Mouse (Mus musculus): ENCODE results near the gene Ssh2.
A peak's percentile ranks its signal among the peaks of the same experiment; 100 is the strongest.
"Not testable (repeated sequence)": the region's sequence is repeated elsewhere in the genome, so short reads cannot be mapped to it uniquely, and the experiment has no call there.

The Ssh2 gene

GRCm38 (mm10) chr11:77349698-77350097 lies 133.6 kb downstream of the Ssh2 start:
- DNase-seq: no peak

GRCm38 (mm10) chr11:77355055-77355454 lies 139.0 kb downstream of the Ssh2 start:
- no peak for DNase-seq

- no peak for DNase-seq
These were observed 141.8 kb downstream of the Ssh2 start for GRCm38 (mm10) chr11:77357839-77358238.

- no peak for DNase-seq
These were observed 147.4 kb downstream of the Ssh2 start for GRCm38 (mm10) chr11:77363476-77363875.

- no peak for DNase-seq
These were observed 148.3 kb downstream of the Ssh2 start for GRCm38 (mm10) chr11:77364376-77364775.

GRCm38 (mm10) chr11:77365706-77366386 lies 149.8 kb downstream of the Ssh2 start:
- no peak for DNase-seq

- no peak for DNase-seq
These were observed 151.6 kb downstream of the Ssh2 start for GRCm38 (mm10) chr11:77367541-77368270.

GRCm38 (mm10) chr11:77369188-77369840 lies 153.2 kb downstream of the Ssh2 start:
- no peak for DNase-seq

- DNase-seq: no peak
These were observed 153.7 kb downstream of the Ssh2 start for GRCm38 (mm10) chr11:77369841-77370191.

- DNase-seq: no peak
These were observed 155.0 kb downstream of the Ssh2 start for GRCm38 (mm10) chr11:77371088-77371487.

GRCm38 (mm10) chr11:77371696-77372095 lies 155.6 kb downstream of the Ssh2 start:
- DNase-seq: no peak

- peak; percentile 17 to 58 for DNase-seq
These were observed 156.3 kb downstream of the Ssh2 start for GRCm38 (mm10) chr11:77372196-77372904.

- DNase-seq: no peak
These were observed 162.5 kb downstream of the Ssh2 start for GRCm38 (mm10) chr11:77378622-77379021.

GRCm38 (mm10) chr11:77381174-77381573 lies 165.1 kb downstream of the Ssh2 start:
- no peak for DNase-seq

- no peak for DNase-seq
These were observed 168.1 kb downstream of the Ssh2 start for GRCm38 (mm10) chr11:77384151-77384550.

GRCm38 (mm10) chr11:77385706-77386690 lies 169.9 kb downstream of the Ssh2 start:
- peak; percentile 28 to 67 for DNase-seq

GRCm38 (mm10) chr11:77388197-77388596 lies 172.1 kb downstream of the Ssh2 start:
- not testable (repeated sequence) for DNase-seq

GRCm38 (mm10) chr11:77395539-77395938 lies 179.5 kb downstream of the Ssh2 start:
- no peak for DNase-seq

- DNase-seq: no peak
These were observed 186.4 kb downstream of the Ssh2 start for GRCm38 (mm10) chr11:77402508-77402907.

GRCm38 (mm10) chr11:77406329-77406728 lies 190.2 kb downstream of the Ssh2 start:
- DNase-seq: no peak

- peak; percentile 73 to 77 for DNase-seq
These were observed 193.8 kb downstream of the Ssh2 start for GRCm38 (mm10) chr11:77409879-77410278.

GRCm38 (mm10) chr11:77411284-77411683 lies 195.2 kb downstream of the Ssh2 start:
- no peak for DNase-seq
